Mouse (Mus musculus): ENCODE results near the gene Senp7.

The Senp7 gene

DNA sequence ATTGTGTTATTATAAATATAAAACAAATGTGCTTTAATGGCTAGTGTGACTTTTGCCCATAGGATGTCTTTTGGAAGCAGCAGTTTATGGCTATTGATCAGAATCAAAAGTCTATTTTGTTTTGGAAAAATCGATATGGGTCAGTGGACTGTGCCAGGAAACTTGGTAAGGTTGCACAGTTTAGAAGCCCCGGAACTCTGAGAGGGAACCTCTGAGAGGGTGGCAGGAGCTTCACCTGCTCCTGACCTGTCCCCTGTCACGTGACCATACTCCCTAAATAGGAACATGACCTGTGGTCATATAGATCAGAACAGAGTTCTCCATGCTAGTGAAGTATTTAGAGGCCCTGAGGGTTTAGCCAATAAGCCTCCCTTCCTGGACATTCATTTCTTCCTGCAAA, 75.9 kb downstream of the Senp7 start:
- in situ Hi-C loops (cut with MboI; ENCODE audit: unreplicated experiment in 2 of 2) = loop anchor here (5.0 kb wide), 1 partner anchor 57 kb away; no protein-coding TSS in a partner anchor

- in situ Hi-C loops (cut with MboI; ENCODE audit: unreplicated experiment in 2 of 2) = loop anchor here (5.0 to 10.0 kb wide), 4 partner anchors 159 to 249 kb away; partner anchors contain the start of genes Rpl24 (in 1 of the 2) and Zbtb11 (in 1 of the 2)
Observed at GRCm38 (mm10) chr16:56131666-56132065, 83.5 kb downstream of the Senp7 start.

DNA sequence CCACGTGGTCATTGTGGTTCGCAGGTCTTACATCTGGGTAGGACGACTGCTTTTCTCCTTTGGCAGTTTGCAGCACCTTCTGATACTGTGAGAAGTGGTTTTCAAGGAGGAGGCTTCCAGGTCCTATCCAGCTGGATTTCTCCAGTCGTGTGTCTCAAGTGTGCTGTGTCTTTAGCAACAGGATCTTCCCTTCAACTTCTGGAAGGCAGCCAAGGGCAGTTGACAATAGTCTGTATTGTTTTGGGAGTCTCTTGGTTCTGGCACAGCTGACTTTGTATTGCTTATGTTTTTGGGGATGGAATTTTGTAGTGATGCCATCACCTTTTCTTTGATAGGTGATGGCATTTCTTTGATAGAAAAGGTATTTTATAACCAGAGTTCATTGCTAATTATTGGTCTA, 86.0 kb downstream of the Senp7 start:
- in situ Hi-C loops (cut with MboI; ENCODE audit: unreplicated experiment in 2 of 2) = loop anchor here (5.0 to 10.0 kb wide), 4 partner anchors 162 to 252 kb away; partner anchors contain the start of genes Rpl24 (in 1 of the 2) and Zbtb11 (in 1 of the 2)

DNA sequence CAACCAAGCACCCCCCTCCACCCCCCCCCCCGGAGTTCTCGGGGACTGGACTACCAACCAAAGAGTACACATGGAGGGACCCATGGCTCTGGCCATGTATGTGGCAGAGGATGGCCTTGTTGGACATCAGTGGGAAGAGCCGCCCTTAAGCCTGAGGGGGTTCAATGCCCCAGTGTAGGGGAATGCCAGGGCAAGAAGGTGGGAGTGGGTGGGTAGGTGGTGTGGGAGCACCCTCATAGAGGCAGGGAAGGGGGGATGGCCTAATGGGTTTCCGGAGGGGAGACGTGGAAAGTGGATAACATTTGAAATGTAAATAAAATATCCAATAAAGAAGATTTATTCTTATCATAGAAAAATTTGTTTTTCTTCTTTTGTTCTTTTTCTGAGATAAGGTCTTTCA, 89.5 kb downstream of the Senp7 start:
- in situ Hi-C loops (cut with MboI; ENCODE audit: unreplicated experiment in 2 of 2) = loop anchor here in 1 of 2 experiments (10.0 kb wide), 1 partner anchor 253 kb away; no protein-coding TSS in a partner anchor

- in situ Hi-C loops (cut with MboI; ENCODE audit: unreplicated experiment in 2 of 2) = loop anchor here in 1 of 2 experiments (10.0 kb wide), 1 partner anchor 255 kb away; no protein-coding TSS in a partner anchor
Observed at GRCm38 (mm10) chr16:56139921-56140320, 91.8 kb downstream of the Senp7 start.

GRCm38 (mm10) chr16:56144876-56145555, 96.9 kb downstream of the Senp7 start:
- in situ Hi-C loops (cut with MboI; ENCODE audit: unreplicated experiment in 2 of 2) = no loop called here

GRCm38 (mm10) chr16:56147679-56148078, 99.5 kb downstream of the Senp7 start:
- in situ Hi-C loops (cut with MboI; ENCODE audit: unreplicated experiment in 2 of 2) = no loop called here

- in situ Hi-C loops (cut with MboI; ENCODE audit: unreplicated experiment in 2 of 2) = loop anchor here (10.0 to 25.0 kb wide), 5 partner anchors 524 to 1449 kb away; partner anchors contain the start of gene Cmss1 (in 1 of the 2)
Observed at GRCm38 (mm10) chr16:56163466-56163865, 115.3 kb downstream of the Senp7 start.

- in situ Hi-C loops (cut with MboI; ENCODE audit: unreplicated experiment in 2 of 2) = loop anchor here (25.0 kb wide), 4 partner anchors 517 to 1442 kb away; partner anchors contain the start of gene Cmss1 (in 1 of the 2)
Observed at GRCm38 (mm10) chr16:56170247-56170646, 122.1 kb downstream of the Senp7 start.

GRCm38 (mm10) chr16:56175867-56176581, 127.9 kb downstream of the Senp7 start:
- in situ Hi-C loops (cut with MboI; ENCODE audit: unreplicated experiment in 2 of 2) = no loop called here

DNA sequence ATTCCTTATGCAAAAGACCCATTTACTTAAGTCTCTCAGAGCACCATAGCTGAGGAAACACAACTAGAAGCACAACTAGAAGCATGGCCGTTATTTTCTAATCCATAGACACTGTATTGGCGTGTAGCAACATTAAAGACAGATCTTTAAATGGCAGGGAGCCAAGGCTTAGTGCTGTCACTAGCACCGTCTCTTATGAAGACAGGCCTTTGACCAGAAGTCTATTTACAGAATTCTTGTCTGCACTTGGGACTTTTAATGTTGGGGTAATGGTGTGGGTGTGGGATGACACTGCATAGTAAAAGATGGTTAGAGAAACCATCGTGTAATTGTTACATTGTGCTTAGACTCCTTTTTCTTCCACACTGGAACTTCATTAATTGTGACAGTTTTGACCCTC, 138.7 kb downstream of the Senp7 start:
- in situ Hi-C loops (cut with MboI; ENCODE audit: unreplicated experiment in 2 of 2) = no loop called here

- in situ Hi-C loops (cut with MboI; ENCODE audit: unreplicated experiment in 2 of 2) = no loop called here
Observed at GRCm38 (mm10) chr16:56188198-56188597, 140.1 kb downstream of the Senp7 start.

DNA sequence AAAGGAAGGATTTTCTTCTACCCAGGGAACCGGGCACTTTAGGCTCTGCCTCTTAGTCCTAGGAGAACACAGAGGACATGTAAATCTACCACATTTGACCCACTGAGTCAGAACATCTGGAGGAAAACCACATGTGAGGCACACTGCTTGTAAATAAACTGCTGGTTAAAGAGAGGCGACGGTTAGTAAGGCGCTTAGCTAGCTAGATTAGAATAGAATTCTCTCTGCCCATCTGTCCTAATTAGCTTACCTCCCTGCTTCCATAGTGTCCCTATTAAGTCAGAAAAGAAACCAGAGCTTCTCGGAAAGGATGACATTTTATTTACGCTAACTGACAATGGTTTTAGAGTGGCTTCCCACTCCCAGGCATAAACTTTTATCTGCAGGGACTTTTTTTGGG, 155.9 kb downstream of the Senp7 start, which contains the start of gene Impg2:
Gene Impg2 (plus strand): TSS at position 263 of the 400 bp plus-strand sequence.
- in situ Hi-C loops (cut with MboI; ENCODE audit: unreplicated experiment in 2 of 2) = no loop called here

GRCm38 (mm10) chr16:56212740-56213139, 164.6 kb downstream of the Senp7 start:
- in situ Hi-C loops (cut with MboI; ENCODE audit: unreplicated experiment in 2 of 2) = no loop called here

GRCm38 (mm10) chr16:56227686-56228085, 179.5 kb downstream of the Senp7 start:
- in situ Hi-C loops (cut with MboI; ENCODE audit: unreplicated experiment in 2 of 2) = no loop called here

GRCm38 (mm10) chr16:56229455-56229854, 181.3 kb downstream of the Senp7 start:
- in situ Hi-C loops (cut with MboI; ENCODE audit: unreplicated experiment in 2 of 2) = no loop called here

- in situ Hi-C loops (cut with MboI; ENCODE audit: unreplicated experiment in 2 of 2) = no loop called here
Observed at GRCm38 (mm10) chr16:56231300-56231699, 183.2 kb downstream of the Senp7 start.

DNA sequence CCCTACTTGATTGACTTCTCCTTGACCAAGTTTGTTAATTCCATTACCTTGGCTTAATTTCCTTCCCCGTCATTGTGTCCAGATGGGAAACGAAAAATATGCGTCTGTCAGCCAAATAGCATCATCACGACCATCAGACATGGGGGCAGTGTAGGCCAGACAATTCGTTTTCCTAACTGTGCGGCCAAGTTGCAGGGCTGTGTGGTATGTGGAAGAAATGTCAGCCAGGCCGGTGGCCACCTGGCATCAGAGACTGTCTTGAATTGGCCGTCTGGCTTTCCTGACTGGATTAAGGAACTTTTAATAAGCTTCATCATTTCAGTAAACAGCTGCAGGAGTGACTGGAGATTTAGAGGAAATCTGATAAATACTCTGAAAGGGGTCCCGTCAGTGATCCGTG, 184.6 kb downstream of the Senp7 start:
- in situ Hi-C loops (cut with MboI; ENCODE audit: unreplicated experiment in 2 of 2) = no loop called here
